8 mouse cellular contexts compared by ENCODE assay signal in genomic region chr7:62419105-62419492, GRCm38 (mm10). TPM values are rescaled to one million over a fixed set of nuclear protein-coding genes. Genes with fewer than 3 reads are reported as not detected.
DNase-seq lines count a peak whose midpoint lies in the region; ATAC-seq and TF ChIP-seq lines count a peak whose summit lies in the region.

No protein-coding gene starts in this region.

- H3K9me3 ChIP-seq in heart, embryonic 15.5 days (replicated peaks), result no peaks in the 10 kb centered on the region; the same call in 1 of the 2 replicates
- peaks cover 10% of the 10 kb centered on the region for H3K9me3 ChIP-seq in hindbrain, embryonic 12.5 days (replicated peaks)
- H3K9me3 ChIP-seq in midbrain, embryonic 11.5 days (ENCODE audit: control insufficient read depth, low read length), result peaks cover 3% of the 10 kb centered on the region; the same call in 1 of the 2 replicates

- H3K9ac ChIP-seq in heart, embryonic 15.5 days, result peak overlapping the region; percentile 55; the same call in 1 of the 2 replicates
- H3K9ac ChIP-seq in hindbrain, embryonic 12.5 days, result peak overlapping the region; percentile 89
- H3K9ac ChIP-seq in midbrain, embryonic 11.5 days (ENCODE audit: low read length), result peak overlapping the region; percentile 83

- H3K4me2 ChIP-seq in heart, embryonic 15.5 days, result peak overlapping the region; percentile 72
- peak overlapping the region; percentile 66 for H3K4me2 ChIP-seq in hindbrain, embryonic 12.5 days (replicated peaks)
- peak overlapping the region; percentile 64 for H3K4me2 ChIP-seq in midbrain, embryonic 11.5 days

- no peaks in the 10 kb centered on the region for H3K36me3 ChIP-seq in heart, embryonic 15.5 days
- H3K36me3 ChIP-seq in hindbrain, embryonic 12.5 days, result no peaks in the 10 kb centered on the region
- no peaks in the 10 kb centered on the region for H3K36me3 ChIP-seq in midbrain, embryonic 11.5 days (ENCODE audit: control insufficient read depth, insufficient read depth, low read length)

- no peak for DNase-seq in heart, adult 18-20 months
- DNase-seq in midbrain, embryonic 11.5 days (ENCODE audit: low spot score, missing footprints), result peak; percentile 89
- no peak for DNase-seq in left cerebral cortex, adult 18-20 months (ENCODE audit: low spot score in 2 of 2)
- DNase-seq in thymus, postnatal 14 days, result no peak
- no peak for DNase-seq in right cerebral cortex, postnatal 25 days

- H3K4me1 ChIP-seq in heart, embryonic 15.5 days (replicated peaks), result peaks cover 5% of the 10 kb centered on the region
- H3K4me1 ChIP-seq in cortical plate, adult 2 months (ENCODE audit: control insufficient read depth, insufficient read depth, low read length), result no peaks in the 10 kb centered on the region
- no peaks in the 10 kb centered on the region for H3K4me1 ChIP-seq in hindbrain, embryonic 12.5 days
- H3K4me1 ChIP-seq in midbrain, embryonic 11.5 days (ENCODE audit: control insufficient read depth, insufficient read depth, low read length), result no peaks in the 10 kb centered on the region

- 54% methylated on average over 17 of the region's 17 CpGs for WGBS in heart, embryonic 15.5 days
- WGBS in hindbrain, embryonic 12.5 days, result 55% methylated on average over 17 of the region's 17 CpGs
- 46% methylated on average over 17 of the region's 17 CpGs for WGBS in midbrain, embryonic 11.5 days

- TF ChIP-seq POLR2A in cortical plate, adult 2 months (IDR thresholded peaks at IDR 0.05; ENCODE audit: extremely low read depth, insufficient read depth, low read length), result no peak

- no peak for TF ChIP-seq CTCF in cortical plate, adult 2 months (IDR thresholded peaks at IDR 0.05; ENCODE audit: extremely low read depth, insufficient read depth, low read length)

- no peak for ATAC-seq in heart, embryonic 15.5 days (replicated peaks; ENCODE audit: insufficient number of reproducible peaks, insufficient read depth, low FRiP score, low read depth)
- ATAC-seq in hindbrain, embryonic 12.5 days (ENCODE audit: low FRiP score), result no peak; the same call in 1 of the 2 replicates
- no peak for ATAC-seq in midbrain, embryonic 11.5 days (ENCODE audit: low FRiP score)

- H3K27ac ChIP-seq in heart, embryonic 15.5 days, result no peak overlapping the region
- no peak overlapping the region for H3K27ac ChIP-seq in cortical plate, adult 2 months (ENCODE audit: insufficient read depth, low read length)
- peak overlapping the region; percentile 93 for H3K27ac ChIP-seq in hindbrain, embryonic 12.5 days
- peak overlapping the region; percentile 91 for H3K27ac ChIP-seq in midbrain, embryonic 11.5 days (ENCODE audit: low read depth, low read length)

- no peaks in the 10 kb centered on the region for H3K27me3 ChIP-seq in heart, embryonic 15.5 days
- no peaks in the 10 kb centered on the region for H3K27me3 ChIP-seq in hindbrain, embryonic 12.5 days
- no peaks in the 10 kb centered on the region for H3K27me3 ChIP-seq in midbrain, embryonic 11.5 days (ENCODE audit: control insufficient read depth, insufficient read depth, low read length)

- H3K4me3 ChIP-seq in heart, embryonic 15.5 days, result peak overlapping the region; percentile 67
- peak overlapping the region; percentile 55; the same call in 1 of the 2 replicates for H3K4me3 ChIP-seq in cortical plate, adult 2 months (ENCODE audit: insufficient read depth, low read length)
- H3K4me3 ChIP-seq in hindbrain, embryonic 12.5 days, result peak overlapping the region; percentile 72
- peak overlapping the region; percentile 65 for H3K4me3 ChIP-seq in midbrain, embryonic 11.5 days (ENCODE audit: low read depth, low read length)

RNA-seq across cellular contexts. Expression of gene Mkrn3, which starts 0.8 kb away (rescaled TPM):
- 2.5 and 3.2 TPM in 2 replicates for polyA plus RNA-seq in heart, embryonic 15.5 days (2015; fragmentation: Nextera tagmentation; extraction: Ambion mirVana)
- under 1 TPM; 0.20 to 0.21 TPM for total RNA-seq in heart, adult 18-20 months (2021)
- polyA plus RNA-seq in cortical plate, adult 2 months (2012; rRNA removed), result 1.5 and 1.8 TPM in 2 replicates
- 19.1 and 21.0 TPM in 2 replicates for polyA plus RNA-seq in hindbrain, embryonic 12.5 days (2016; fragmentation: Nextera tagmentation; extraction: Ambion mirVana)
- 21.9 and 22.4 TPM in 2 replicates for polyA plus RNA-seq in midbrain, embryonic 11.5 days (2014; fragmentation: Nextera tagmentation; extraction: Ambion mirVana)
- total RNA-seq in left cerebral cortex, adult 18-20 months (2021), result under 1 TPM; 0.33 to 0.56 TPM

RNA-seq across cellular contexts. Expression of gene Magel2, which starts 42.3 kb away (rescaled TPM):
- 0.63 and 0.95 TPM in 2 replicates for polyA plus RNA-seq in heart, embryonic 15.5 days (2015; fragmentation: Nextera tagmentation; extraction: Ambion mirVana)
- not detected for total RNA-seq in heart, adult 18-20 months (2021)
- 0.52 and 0.57 TPM in 2 replicates for polyA plus RNA-seq in cortical plate, adult 2 months (2012; rRNA removed)
- 17.5 and 18.0 TPM in 2 replicates for polyA plus RNA-seq in hindbrain, embryonic 12.5 days (2016; fragmentation: Nextera tagmentation; extraction: Ambion mirVana)
- polyA plus RNA-seq in midbrain, embryonic 11.5 days (2014; fragmentation: Nextera tagmentation; extraction: Ambion mirVana), result 8.6 and 9.6 TPM in 2 replicates
- total RNA-seq in left cerebral cortex, adult 18-20 months (2021), result 1 to 10 TPM; 1.3 to 1.5 TPM

RNA-seq across cellular contexts. Expression of gene Peg12, which starts 45.2 kb away (rescaled TPM):
- polyA plus RNA-seq in heart, embryonic 15.5 days (2015; fragmentation: Nextera tagmentation; extraction: Ambion mirVana), result 6.3 and 9.2 TPM in 2 replicates
- 1 to 10 TPM in 1 of 2 experiments, under 1 TPM in 1; 0.72 to 1.1 TPM for total RNA-seq in heart, adult 18-20 months (2021)
- polyA plus RNA-seq in cortical plate, adult 2 months (2012; rRNA removed), result 0.15 TPM in 2 replicates
- polyA plus RNA-seq in hindbrain, embryonic 12.5 days (2016; fragmentation: Nextera tagmentation; extraction: Ambion mirVana), result 47.3 and 48.5 TPM in 2 replicates
- 77.6 and 77.8 TPM in 2 replicates for polyA plus RNA-seq in midbrain, embryonic 11.5 days (2014; fragmentation: Nextera tagmentation; extraction: Ambion mirVana)
- under 1 TPM; 0.14 to 0.23 TPM for total RNA-seq in left cerebral cortex, adult 18-20 months (2021)

Comparison
In these comparisons a context has a peak if more than half of its experiments do, and no peak if none do; other contexts are left out.
1. H3K27ac ChIP-seq: peak in hindbrain, embryonic 12.5 days (single experiment) and midbrain, embryonic 11.5 days (single experiment); none in heart, embryonic 15.5 days (single experiment) and cortical plate, adult 2 months (single experiment).
2. Peak in every context shown above with its lines, with median percentiles within 50 percentile points of each other: H3K4me2 ChIP-seq, H3K4me3 ChIP-seq and H3K9ac ChIP-seq.